Mouse (Mus musculus) ovary, adult 18-20 months (tissue): ENCODE data around the gene Tbc1d10c.
"Not testable (repeated sequence)": the region's sequence is repeated elsewhere in the genome, so short reads cannot be mapped to it uniquely, and the experiment has no call there.

ENCODE experiments used
- DNase-seq: peaks from one replicate; pipeline ENCODE4 v3.0.0; 2022; ENCODE audit warnings: low spot score, mixed read lengths

Gene Tbc1d10c

GRCm38 (mm10) chr19:4143759-4144268, 47.3 kb downstream of the Tbc1d10c start, which contains the start of gene Cabp4:
Cabp4 (minus strand) TSS chr19:4144033.
- no peak for DNase-seq

- no peak for DNase-seq
Observed at GRCm38 (mm10) chr19:4142416-4143173, 48.5 kb downstream of the Tbc1d10c start.

GRCm38 (mm10) chr19:4140147-4140546, 50.9 kb downstream of the Tbc1d10c start:
- DNase-seq = no peak

- no peak for DNase-seq
Observed at GRCm38 (mm10) chr19:4139446-4139845, 51.6 kb downstream of the Tbc1d10c start, which contains the start of gene Gpr152. Gpr152 (plus strand) TSS chr19:4139787.

GRCm38 (mm10) chr19:4137913-4138312, 53.2 kb downstream of the Tbc1d10c start:
- DNase-seq = no peak

- DNase-seq = no peak
Observed at GRCm38 (mm10) chr19:4136463-4136862, 54.6 kb downstream of the Tbc1d10c start.

- not testable (repeated sequence) for DNase-seq
Observed at GRCm38 (mm10) chr19:4135963-4136345, 55.1 kb downstream of the Tbc1d10c start.

- DNase-seq = not testable (repeated sequence)
Observed at GRCm38 (mm10) chr19:4135229-4135962, 55.7 kb downstream of the Tbc1d10c start.

GRCm38 (mm10) chr19:4134354-4134753, 56.7 kb downstream of the Tbc1d10c start:
- no peak for DNase-seq
